Mouse (Mus musculus) stomach, postnatal 0 days (tissue): ENCODE data around the gene Tnik.

ENCODE experiments used
- CTCF ChIP-seq: IDR thresholded peaks from 2 replicates; pipeline ENCODE4 v1.5.1; 2016; ENCODE audit warnings: antibody characterized with exemption, low read depth, mild to moderate bottlenecking, moderate library complexity
- EP300 ChIP-seq: optimal IDR thresholded peaks from 2 replicates; pipeline ENCODE3; 2016; ENCODE audit warnings: antibody characterized with exemption

GRCm38 (mm10) chr3:28380224-28380623, 117.2 kb downstream of the Tnik start:
- TF ChIP-seq CTCF, result no peak
- TF ChIP-seq EP300, result no peak
